Mouse (Mus musculus) midbrain, embryonic 15.5 days (tissue): ENCODE measurements at regions not wholly inside any gene's neighbourhood (a gene's known extent, or its start where the extent isn't known, plus 50 kb on each side); places are given as distances from the start of the nearest gene placed in this dataset.

Experiments
- ATAC-seq: fragments of 200-750 bp; cut with Nextera tagmentation; replicated peaks from 2 replicates; pipeline ENCODE4 v1.8.0; 2017; ENCODE audit warnings: moderate TSS enrichment
- H3K27ac ChIP-seq: fragments of 300-500 bp; sonication (generic); 2 replicates; pipeline ENCODE4 v1.5.1; 2015; ENCODE audit warnings: mild to moderate bottlenecking, inconsistent platforms
- H3K27me3 ChIP-seq: fragments of 300-500 bp; sonication (generic); replicated peaks from 2 replicates; pipeline ENCODE4 v1.6.1; 2015; ENCODE audit warnings: inconsistent platforms
- H3K36me3 ChIP-seq: fragments of 300-500 bp; sonication (generic); replicated peaks from 2 replicates; pipeline ENCODE4 v1.6.1; 2015; ENCODE audit warnings: inconsistent platforms
- H3K4me1 ChIP-seq: fragments of 300-500 bp; sonication (generic); 2 replicates; pipeline ENCODE4 v1.6.1; 2015; ENCODE audit warnings: inconsistent platforms
- H3K4me2 ChIP-seq: fragments of 300-500 bp; sonication (generic); 2 replicates; pipeline ENCODE4 v1.6.1; 2015; ENCODE audit warnings: inconsistent platforms, mild to moderate bottlenecking, moderate library complexity
- H3K4me3 ChIP-seq: fragments of 300-500 bp; sonication (generic); 2 replicates; pipeline ENCODE4 v1.5.1; 2015; ENCODE audit warnings: mild to moderate bottlenecking, inconsistent platforms
- H3K9ac ChIP-seq: fragments of 300-500 bp; sonication (generic); 2 replicates; pipeline ENCODE4 v1.6.1; 2015; ENCODE audit warnings: mild to moderate bottlenecking, inconsistent platforms
- H3K9me3 ChIP-seq: fragments of 300-500 bp; sonication (generic); 2 replicates; pipeline ENCODE4 v1.6.1; 2016; ENCODE audit warnings: inconsistent platforms
- WGBS: fragments of 180-500 bp; shearing (Covaris S2); methylation state at CpG from one replicate; pipeline ENCODE4 v1.1.7; 2015; ENCODE audit warnings: mixed read lengths; 5-methylcytosine and 5-hydroxymethylcytosine counted together

- H3K4me1 ChIP-seq = no peaks in the 10 kb centered on the region
- H3K27ac ChIP-seq = no peak overlapping the region
- no peak for ATAC-seq
- 92% methylated on average over 2 of the region's 2 CpGs for WGBS
- H3K9me3 ChIP-seq = no peaks in the 10 kb centered on the region
- no peak overlapping the region for H3K9ac ChIP-seq
- H3K27me3 ChIP-seq = no peaks in the 10 kb centered on the region
- no peak overlapping the region for H3K4me3 ChIP-seq
- no peaks in the 10 kb centered on the region for H3K36me3 ChIP-seq
- no peak overlapping the region for H3K4me2 ChIP-seq
Measured at GRCm38 (mm10) chr13:73141302-73141701, 119.0 kb upstream of the Irx4 start.

- H3K4me1 ChIP-seq = peaks cover 14% of the 10 kb centered on the region
- no peak for ATAC-seq
- no peak overlapping the region for H3K4me2 ChIP-seq
- WGBS = 86% methylated on average over 7 of the region's 7 CpGs
- H3K36me3 ChIP-seq = no peaks in the 10 kb centered on the region
- no peak overlapping the region for H3K27ac ChIP-seq
- H3K27me3 ChIP-seq = peaks cover 3% of the 10 kb centered on the region; the same call in 1 of the 2 replicates
- H3K4me3 ChIP-seq = no peak overlapping the region
- H3K9ac ChIP-seq = no peak overlapping the region
- H3K9me3 ChIP-seq = no peaks in the 10 kb centered on the region
Measured at GRCm38 (mm10) chr13:73158016-73158415, 102.3 kb upstream of the Irx4 start.

GRCm38 (mm10) chr13:73159454-73159853 is 100.8 kb upstream of the Irx4 start:
- H3K9me3 ChIP-seq = no peaks in the 10 kb centered on the region
- H3K36me3 ChIP-seq = no peaks in the 10 kb centered on the region
- peaks cover 14% of the 10 kb centered on the region for H3K4me1 ChIP-seq
- H3K27ac ChIP-seq = no peak overlapping the region
- H3K9ac ChIP-seq = peak overlapping the region; percentile 41; the same call in 1 of the 2 replicates
- 36% methylated on average over 7 of the region's 7 CpGs for WGBS
- no peak; the same call in 1 of the 2 replicates for ATAC-seq
- H3K4me3 ChIP-seq = no peak overlapping the region
- H3K4me2 ChIP-seq = peak overlapping the region; percentile 68
- peaks cover 3% of the 10 kb centered on the region; the same call in 1 of the 2 replicates for H3K27me3 ChIP-seq

- Histone ChIP-seq H3K36me3 (no peaks in the 10 kb centered on the region), H3K27ac (peak overlapping the region; percentile 21; the same call in 1 of the 2 replicates), H3K4me2 (peak overlapping the region; percentile 68), H3K4me1 (peaks cover 14% of the 10 kb centered on the region), H3K4me3 (peak overlapping the region; percentile 36), H3K9ac (peak overlapping the region; percentile 41; the same call in 1 of the 2 replicates), H3K27me3 (peaks cover 3% of the 10 kb centered on the region; the same call in 1 of the 2 replicates), H3K9me3 (no peaks in the 10 kb centered on the region)
- peak; percentile 52 for ATAC-seq
- 7% methylated on average over 9 of the region's 9 CpGs for WGBS
Measured at GRCm38 (mm10) chr13:73159865-73160264, 100.4 kb upstream of the Irx4 start.

GRCm38 (mm10) chr13:73160289-73160688 is 100.0 kb upstream of the Irx4 start:
- Histone ChIP-seq H3K9ac (peak overlapping the region; percentile 41; the same call in 1 of the 2 replicates), H3K27ac (peak overlapping the region; percentile 21; the same call in 1 of the 2 replicates), H3K27me3 (peaks cover 3% of the 10 kb centered on the region; the same call in 1 of the 2 replicates), H3K36me3 (no peaks in the 10 kb centered on the region), H3K4me1 (peaks cover 14% of the 10 kb centered on the region), H3K4me3 (peak overlapping the region; percentile 36), H3K9me3 (no peaks in the 10 kb centered on the region), H3K4me2 (peak overlapping the region; percentile 68)
- peak; percentile 97 for ATAC-seq
- WGBS = under 1% methylated on average over 22 of the region's 22 CpGs

- 74% methylated on average over 3 of the region's 3 CpGs for WGBS
- Histone ChIP-seq H3K9ac (no peak overlapping the region), H3K36me3 (no peaks in the 10 kb centered on the region), H3K9me3 (no peaks in the 10 kb centered on the region), H3K27ac (no peak overlapping the region), H3K4me2 (no peak overlapping the region), H3K27me3 (no peaks in the 10 kb centered on the region), H3K4me3 (no peak overlapping the region), H3K4me1 (no peaks in the 10 kb centered on the region)
- no peak for ATAC-seq
Measured at GRCm38 (mm10) chr13:73170301-73170700, 90.0 kb upstream of the Irx4 start.

GRCm38 (mm10) chr13:73207931-73208448 is 52.3 kb upstream of the Irx4 start:
- H3K4me2 ChIP-seq = no peak overlapping the region
- H3K4me3 ChIP-seq = no peak overlapping the region
- no peaks in the 10 kb centered on the region for H3K9me3 ChIP-seq
- no peaks in the 10 kb centered on the region for H3K36me3 ChIP-seq
- no peaks in the 10 kb centered on the region for H3K4me1 ChIP-seq
- no peak overlapping the region for H3K9ac ChIP-seq
- no peaks in the 10 kb centered on the region for H3K27me3 ChIP-seq
- WGBS = 89% methylated on average over 3 of the region's 3 CpGs
- ATAC-seq = no peak
- no peak overlapping the region for H3K27ac ChIP-seq
